Mouse (Mus musculus) heart, postnatal 0 days (tissue): ENCODE measurements at regions not wholly inside any gene's neighbourhood (a gene's known extent, or its start where the extent isn't known, plus 50 kb on each side); places are given as distances from the start of the nearest gene placed in this dataset.

ENCODE experiments used
- ATAC-seq: fragments of 200-750 bp; cut with Nextera tagmentation; 2 replicates; pipeline ENCODE4 v1.8.0; 2017; ENCODE audit warnings: low read depth, moderate number of reproducible peaks, moderate library complexity; ENCODE audit not compliant: insufficient read depth
- DNase-seq: peaks from one replicate; pipeline ENCODE4 v3.0.0-alpha.2; 2016; ENCODE audit warnings: low spot score
- H3K27ac ChIP-seq: fragments of 300-500 bp; sonication (generic); 2 replicates; pipeline ENCODE4 v1.5.1; 2014; ENCODE audit warnings: low read depth, mild to moderate bottlenecking
- H3K27me3 ChIP-seq: fragments of 300-500 bp; sonication (generic); 2 replicates; pipeline ENCODE4 v1.6.1; 2014; ENCODE audit warnings: low read length, mixed read lengths; ENCODE audit not compliant: control insufficient read depth, insufficient read depth
- H3K36me3 ChIP-seq: fragments of 300-500 bp; sonication (generic); replicated peaks from 2 replicates; pipeline ENCODE4 v1.6.1; 2014; ENCODE audit warnings: low read length, mixed read lengths; ENCODE audit not compliant: control insufficient read depth, insufficient read depth
- H3K4me1 ChIP-seq: fragments of 300-500 bp; sonication (generic); 2 replicates; pipeline ENCODE4 v1.6.1; 2014; ENCODE audit warnings: antibody characterized with exemption; ENCODE audit not compliant: control insufficient read depth, insufficient read depth
- H3K4me2 ChIP-seq: fragments of 300-500 bp; sonication (generic); 2 replicates; pipeline ENCODE4 v1.6.1; 2014; ENCODE audit warnings: low read depth, mild to moderate bottlenecking, low read length, moderate library complexity
- H3K4me3 ChIP-seq: fragments of 300-500 bp; sonication (generic); 2 replicates; pipeline ENCODE4 v1.5.1; 2014; ENCODE audit warnings: low read depth, low read length
- H3K9ac ChIP-seq: fragments of 300-500 bp; sonication (generic); replicated peaks from 2 replicates; pipeline ENCODE4 v1.6.1; 2014; ENCODE audit warnings: low read depth, low read length, mixed read lengths
- H3K9me3 ChIP-seq: fragments of 300-500 bp; sonication (generic); replicated peaks from 2 replicates; pipeline ENCODE4 v1.6.1; 2016; ENCODE audit warnings: low read length; ENCODE audit not compliant: control insufficient read depth
- CTCF ChIP-seq: IDR thresholded peaks from 2 replicates; pipeline ENCODE4 v1.5.1; 2016; ENCODE audit warnings: antibody characterized with exemption, control low read depth, low read depth
- EP300 ChIP-seq: IDR thresholded peaks from 2 replicates; pipeline ENCODE4 v1.6.1; 2016; ENCODE audit warnings: antibody characterized with exemption, low read depth
- WGBS: fragments of 180-500 bp; shearing (Covaris S2); extraction: QIAGEN DNeasy Blood & Tissue Kit; methylation state at CpG from one replicate; pipeline ENCODE4 v1.1.7; 2014; 5-methylcytosine and 5-hydroxymethylcytosine counted together

- Histone ChIP-seq H3K36me3 (no peaks in the 10 kb centered on the region), H3K4me2 (no peak overlapping the region)
- WGBS = 92% methylated on average over 2 of the region's 2 CpGs
These were observed 143.6 kb upstream of the Cited2 start for GRCm38 (mm10) chr10:17579463-17579862.

GRCm38 (mm10) chr10:17584842-17585241, 138.2 kb upstream of the Cited2 start:
- no peak for ATAC-seq
- TF ChIP-seq EP300 (no peak), CTCF (no peak)
- no peaks in the 10 kb centered on the region for H3K4me1 ChIP-seq
- H3K9me3 ChIP-seq = no peaks in the 10 kb centered on the region
- no peak for DNase-seq
- H3K36me3 ChIP-seq = no peaks in the 10 kb centered on the region
- no peak overlapping the region for H3K4me3 ChIP-seq
- no peak overlapping the region for H3K4me2 ChIP-seq
- no peaks in the 10 kb centered on the region for H3K27me3 ChIP-seq
- 75% methylated on average over 7 of the region's 7 CpGs for WGBS
- no peak overlapping the region for H3K9ac ChIP-seq
- H3K27ac ChIP-seq = no peak overlapping the region

More at GRCm38 (mm10) chr10:17579463-17579862, 143.6 kb upstream of the Cited2 start:
- Histone ChIP-seq H3K4me1 (peaks cover 6% of the 10 kb centered on the region; the same call in 1 of the 2 replicates), H3K9me3 (no peaks in the 10 kb centered on the region), H3K27me3 (no peaks in the 10 kb centered on the region), H3K9ac (no peak overlapping the region), H3K27ac (no peak overlapping the region), H3K4me3 (no peak overlapping the region)
- TF ChIP-seq CTCF (no peak), EP300 (no peak)
- ATAC-seq (no peak), DNase-seq (no peak)

- Histone ChIP-seq H3K4me2 (no peak overlapping the region), H3K9me3 (no peaks in the 10 kb centered on the region), H3K9ac (no peak overlapping the region), H3K27me3 (no peaks in the 10 kb centered on the region), H3K4me1 (no peaks in the 10 kb centered on the region), H3K36me3 (no peaks in the 10 kb centered on the region), H3K4me3 (no peak overlapping the region), H3K27ac (no peak overlapping the region)
- ATAC-seq (no peak), DNase-seq (no peak)
- TF ChIP-seq CTCF = no peak
- TF ChIP-seq EP300 = no peak
- 68% methylated on average over 2 of the region's 2 CpGs for WGBS
These were observed 136.1 kb upstream of the Cited2 start for GRCm38 (mm10) chr10:17586910-17587309.

- Histone ChIP-seq H3K4me2 (no peak overlapping the region), H3K27ac (no peak overlapping the region), H3K36me3 (no peaks in the 10 kb centered on the region), H3K9ac (no peak overlapping the region), H3K9me3 (no peaks in the 10 kb centered on the region), H3K4me1 (no peaks in the 10 kb centered on the region), H3K27me3 (no peaks in the 10 kb centered on the region), H3K4me3 (no peak overlapping the region)
- TF ChIP-seq CTCF = no peak
- TF ChIP-seq EP300 = no peak
- WGBS = 62% methylated on average over 4 of the region's 4 CpGs
- DNase-seq (no peak), ATAC-seq (no peak)
These were observed 133.9 kb upstream of the Cited2 start for GRCm38 (mm10) chr10:17589136-17589535.

GRCm38 (mm10) chr10:17590195-17590594, 132.8 kb upstream of the Cited2 start:
- H3K36me3 ChIP-seq = no peaks in the 10 kb centered on the region
- H3K4me3 ChIP-seq = no peak overlapping the region
- no peak overlapping the region for H3K27ac ChIP-seq
- WGBS = 67% methylated on average over 1 of the region's 1 CpGs
- no peak overlapping the region for H3K4me2 ChIP-seq
- H3K4me1 ChIP-seq = no peaks in the 10 kb centered on the region
- no peak overlapping the region for H3K9ac ChIP-seq
- no peak for ATAC-seq
- H3K27me3 ChIP-seq = no peaks in the 10 kb centered on the region
- no peaks in the 10 kb centered on the region for H3K9me3 ChIP-seq
- DNase-seq = no peak
- TF ChIP-seq EP300 (no peak), CTCF (no peak)

- DNase-seq (no peak), ATAC-seq (no peak)
- no peaks in the 10 kb centered on the region for H3K36me3 ChIP-seq
- WGBS = 38% methylated on average over 4 of the region's 4 CpGs
- no peak overlapping the region for H3K9ac ChIP-seq
- H3K4me2 ChIP-seq = no peak overlapping the region
- H3K27me3 ChIP-seq = no peaks in the 10 kb centered on the region
- H3K4me1 ChIP-seq = 0 out of 2 replicates have a peak, but pooled peaks cover 3% of the 10 kb centered on the region
- TF ChIP-seq CTCF (no peak), EP300 (no peak)
- no peak overlapping the region for H3K27ac ChIP-seq
- no peak overlapping the region for H3K4me3 ChIP-seq
- no peaks in the 10 kb centered on the region for H3K9me3 ChIP-seq
These were observed 130.6 kb upstream of the Cited2 start for GRCm38 (mm10) chr10:17592387-17592786.
